Mouse (Mus musculus): ENCODE results near the gene Gltp. TPM values are rescaled to one million over a fixed set of nuclear protein-coding genes. Genes with fewer than 3 reads are reported as not detected.

Gene Gltp
- polyA plus RNA-seq, 1 experiment from 2014 or later = 30.4 TPM

- no peak overlapping the region for H3K4me2 ChIP-seq (ENCODE audit: low read length)
- ATAC-seq (ENCODE audit: low FRiP score, low TSS enrichment) (no peak), DNase-seq (no peak)
- no peak overlapping the region for H3K4me3 ChIP-seq (replicated peaks; ENCODE audit: low read depth, low read length)
- H3K36me3 ChIP-seq (ENCODE audit: control insufficient read depth, insufficient read depth, low read length) = peaks cover 35% of the 10 kb centered on the region
- no peak overlapping the region for H3K9ac ChIP-seq (replicated peaks; ENCODE audit: low read length)
- 0 out of 2 replicates have a peak, but pooled peaks cover 5% of the 10 kb centered on the region for H3K4me1 ChIP-seq (ENCODE audit: control insufficient read depth, insufficient read depth, low read length)
- WGBS = 95% methylated on average over 21 of the region's 21 CpGs
- no peaks in the 10 kb centered on the region for H3K9me3 ChIP-seq (ENCODE audit: control insufficient read depth, low read length)
- H3K27ac ChIP-seq (replicated peaks; ENCODE audit: low read depth, low read length) = no peak overlapping the region
- no peaks in the 10 kb centered on the region for H3K27me3 ChIP-seq (ENCODE audit: control insufficient read depth, insufficient read depth, low read length)
Measured at GRCm38 (mm10) chr5:114709357-114709756, 18.6 kb upstream of the Gltp start.

DNA sequence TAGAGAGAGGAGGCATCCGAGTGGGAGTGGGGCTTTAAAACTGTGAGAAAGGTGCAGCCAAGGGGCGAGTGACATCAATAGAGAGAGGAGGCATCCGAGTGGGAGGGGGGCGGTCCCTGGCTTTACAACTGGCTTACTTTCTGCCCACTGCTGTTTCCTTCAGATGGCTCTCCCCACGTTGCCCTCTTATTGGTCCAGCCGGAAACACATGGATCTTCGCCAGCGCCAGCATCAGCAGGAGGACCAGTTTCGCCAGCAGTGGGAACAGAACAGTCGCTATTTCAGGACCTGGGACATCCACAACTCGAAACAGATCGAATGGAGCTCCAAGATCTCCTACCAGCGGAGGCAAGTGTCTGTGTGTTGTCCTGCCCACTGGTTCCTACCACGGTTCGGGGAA is 17.7 kb upstream of the Gltp start:
- Histone ChIP-seq H3K4me2 (ENCODE audit: low read length) (peak overlapping the region; percentile 71), H3K9me3 (ENCODE audit: control insufficient read depth, low read length) (no peaks in the 10 kb centered on the region), H3K27me3 (ENCODE audit: control insufficient read depth, insufficient read depth, low read length) (no peaks in the 10 kb centered on the region), H3K36me3 (ENCODE audit: control insufficient read depth, insufficient read depth, low read length) (peaks cover 26% of the 10 kb centered on the region), H3K9ac (replicated peaks; ENCODE audit: low read length) (peak overlapping the region; percentile 73), H3K4me3 (replicated peaks; ENCODE audit: low read depth, low read length) (peak overlapping the region; percentile 81), H3K4me1 (ENCODE audit: control insufficient read depth, insufficient read depth, low read length) (0 out of 2 replicates have a peak, but pooled peaks cover 5% of the 10 kb centered on the region), H3K27ac (replicated peaks; ENCODE audit: low read depth, low read length) (no peak overlapping the region)
- DNase-seq = no peak
- ATAC-seq (ENCODE audit: low FRiP score, low TSS enrichment) = no peak
- WGBS = 58% methylated on average over 15 of the region's 15 CpGs

- peak within 1 kb of the TSS; percentile 73 for H3K9ac ChIP-seq (replicated peaks; ENCODE audit: low read length)
- WGBS = 4% methylated on average over 48 of the region's 49 CpGs
- H3K9me3 ChIP-seq (ENCODE audit: control insufficient read depth, low read length) = no peaks in the 10 kb centered on the region
- H3K27ac ChIP-seq (replicated peaks; ENCODE audit: low read depth, low read length) = no peak within 1 kb of the TSS
- DNase-seq = peak; percentile 97
- H3K36me3 ChIP-seq (ENCODE audit: control insufficient read depth, insufficient read depth, low read length) = peaks cover 16% of the 10 kb centered on the region
- no peaks in the 10 kb centered on the region for H3K27me3 ChIP-seq (ENCODE audit: control insufficient read depth, insufficient read depth, low read length)
- 0 out of 2 replicates have a peak, but pooled peaks cover 5% of the 10 kb centered on the region for H3K4me1 ChIP-seq (ENCODE audit: control insufficient read depth, insufficient read depth, low read length)
- peak within 1 kb of the TSS; percentile 81 for H3K4me3 ChIP-seq (replicated peaks; ENCODE audit: low read depth, low read length)
- peak within 1 kb of the TSS; percentile 71 for H3K4me2 ChIP-seq (ENCODE audit: low read length)
- peak; percentile 79 for ATAC-seq (ENCODE audit: low FRiP score, low TSS enrichment)
Measured at GRCm38 (mm10) chr5:114707265-114708068, 16.7 kb upstream of the Gltp start, which contains the start of gene Tchp. Tchp (plus strand) TSS chr5:114707760.

DNA sequence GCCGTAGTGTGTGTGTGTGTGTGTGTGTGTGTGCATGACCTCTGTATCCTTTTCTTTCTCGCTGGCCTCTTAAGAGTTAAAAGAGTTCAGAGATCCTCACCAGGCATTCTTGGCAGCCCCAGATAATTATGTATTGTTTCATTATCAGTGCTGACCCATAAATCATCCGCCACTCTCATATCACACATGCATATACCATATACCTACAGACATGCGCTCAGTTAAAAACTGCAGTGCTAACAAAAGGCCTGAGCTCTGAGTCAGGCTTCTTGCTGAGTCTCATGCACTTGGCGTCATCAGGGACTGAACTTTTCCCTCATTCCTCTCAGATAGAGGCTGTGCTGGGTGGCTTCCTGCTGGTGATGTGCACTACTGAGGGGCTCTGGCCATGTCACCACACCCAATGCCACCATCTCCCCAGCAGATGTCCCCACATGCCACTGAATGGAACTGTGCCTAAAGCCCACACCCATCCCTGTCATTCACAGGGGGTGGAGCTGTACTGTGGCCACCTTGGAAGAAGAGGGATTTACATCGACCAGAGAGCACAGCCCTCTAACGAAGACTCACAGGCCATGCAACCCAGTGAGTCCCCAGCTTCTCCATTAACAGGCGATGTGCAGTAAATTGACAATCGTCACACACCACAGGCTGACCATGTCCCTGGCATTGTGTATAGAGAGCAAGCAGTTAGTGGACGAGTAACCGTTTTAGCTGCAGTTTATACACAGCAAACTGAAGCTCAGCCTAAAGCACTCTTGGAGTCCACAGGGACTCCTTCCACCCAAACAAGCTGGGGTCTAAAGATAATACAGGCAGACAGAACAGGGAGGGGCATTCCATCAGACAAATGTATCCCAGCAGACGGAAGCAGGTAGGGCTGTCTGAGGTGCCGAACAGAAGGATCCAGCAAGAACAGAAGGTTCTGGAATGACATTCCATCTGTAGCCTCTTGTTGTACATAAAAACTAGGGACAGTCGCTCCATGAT is 11.9 kb upstream of the Gltp start:
- no peaks in the 10 kb centered on the region for H3K36me3 ChIP-seq (ENCODE audit: control insufficient read depth, insufficient read depth, low read length)
- H3K4me2 ChIP-seq (ENCODE audit: low read length) = no peak overlapping the region
- no peak overlapping the region for H3K27ac ChIP-seq (replicated peaks; ENCODE audit: low read depth, low read length)
- DNase-seq (peak; percentile 50), ATAC-seq (ENCODE audit: low FRiP score, low TSS enrichment) (no peak)
- 65% methylated on average over 14 of the region's 14 CpGs for WGBS
- H3K4me1 ChIP-seq (ENCODE audit: control insufficient read depth, insufficient read depth, low read length) = no peaks in the 10 kb centered on the region
- H3K27me3 ChIP-seq (ENCODE audit: control insufficient read depth, insufficient read depth, low read length) = no peaks in the 10 kb centered on the region
- H3K9me3 ChIP-seq (ENCODE audit: control insufficient read depth, low read length) = no peaks in the 10 kb centered on the region
- H3K4me3 ChIP-seq (replicated peaks; ENCODE audit: low read depth, low read length) = no peak overlapping the region
- no peak overlapping the region for H3K9ac ChIP-seq (replicated peaks; ENCODE audit: low read length)

GRCm38 (mm10) chr5:114699015-114699414 is 8.2 kb upstream of the Gltp start:
- no peak overlapping the region for H3K4me3 ChIP-seq (replicated peaks; ENCODE audit: low read depth, low read length)
- DNase-seq = no peak
- H3K36me3 ChIP-seq (ENCODE audit: control insufficient read depth, insufficient read depth, low read length) = no peaks in the 10 kb centered on the region
- H3K27me3 ChIP-seq (ENCODE audit: control insufficient read depth, insufficient read depth, low read length) = no peaks in the 10 kb centered on the region
- no peak overlapping the region for H3K9ac ChIP-seq (replicated peaks; ENCODE audit: low read length)
- H3K27ac ChIP-seq (replicated peaks; ENCODE audit: low read depth, low read length) = no peak overlapping the region
- H3K4me2 ChIP-seq (ENCODE audit: low read length) = no peak overlapping the region
- 78% methylated on average over 7 of the region's 7 CpGs for WGBS
- no peaks in the 10 kb centered on the region for H3K4me1 ChIP-seq (ENCODE audit: control insufficient read depth, insufficient read depth, low read length)
- no peak for ATAC-seq (ENCODE audit: low FRiP score, low TSS enrichment)
- no peaks in the 10 kb centered on the region for H3K9me3 ChIP-seq (ENCODE audit: control insufficient read depth, low read length)

DNA sequence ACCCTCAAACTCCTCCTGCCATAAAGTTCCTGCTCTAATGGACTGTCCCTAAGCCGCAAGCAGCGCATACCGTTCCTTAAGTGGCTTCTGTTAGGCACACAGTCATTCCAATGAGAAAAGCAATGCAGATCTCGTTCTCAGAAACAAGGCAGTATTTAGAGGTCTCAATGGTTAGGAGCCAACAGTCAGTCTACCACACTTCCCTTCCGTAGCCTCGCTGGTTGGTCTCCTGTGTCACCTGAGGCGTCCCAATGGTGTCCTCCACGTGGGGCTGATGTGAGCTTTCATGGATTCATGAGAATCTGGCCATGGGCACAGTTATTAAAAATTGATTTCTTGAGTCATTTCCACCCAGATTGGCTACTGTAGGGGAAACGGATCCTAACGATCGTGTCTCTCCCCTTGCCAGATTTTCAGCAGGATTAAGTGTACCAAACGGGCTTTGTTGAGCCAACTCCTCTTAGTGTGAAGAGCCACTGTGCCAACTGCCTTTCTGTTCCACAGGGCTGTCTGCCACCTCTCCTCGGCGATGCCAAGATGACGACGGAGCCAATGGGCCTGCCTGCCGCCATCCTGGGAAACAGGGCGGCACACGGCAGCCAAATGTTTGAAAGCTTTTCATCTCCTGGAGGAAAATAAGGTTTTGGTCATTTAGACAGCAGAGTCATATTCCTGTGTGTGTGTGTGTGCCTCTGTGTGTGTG is 7.4 kb upstream of the Gltp start:
- H3K9me3 ChIP-seq (ENCODE audit: control insufficient read depth, low read length) = no peaks in the 10 kb centered on the region
- no peak overlapping the region for H3K4me3 ChIP-seq (replicated peaks; ENCODE audit: low read depth, low read length)
- 85% methylated on average over 19 of the region's 19 CpGs for WGBS
- H3K4me1 ChIP-seq (ENCODE audit: control insufficient read depth, insufficient read depth, low read length) = no peaks in the 10 kb centered on the region
- H3K4me2 ChIP-seq (ENCODE audit: low read length) = no peak overlapping the region
- no peak for ATAC-seq (ENCODE audit: low FRiP score, low TSS enrichment)
- no peak overlapping the region for H3K9ac ChIP-seq (replicated peaks; ENCODE audit: low read length)
- DNase-seq = peak; percentile 44
- H3K36me3 ChIP-seq (ENCODE audit: control insufficient read depth, insufficient read depth, low read length) = no peaks in the 10 kb centered on the region
- no peak overlapping the region for H3K27ac ChIP-seq (replicated peaks; ENCODE audit: low read depth, low read length)
- no peaks in the 10 kb centered on the region for H3K27me3 ChIP-seq (ENCODE audit: control insufficient read depth, insufficient read depth, low read length)

DNA sequence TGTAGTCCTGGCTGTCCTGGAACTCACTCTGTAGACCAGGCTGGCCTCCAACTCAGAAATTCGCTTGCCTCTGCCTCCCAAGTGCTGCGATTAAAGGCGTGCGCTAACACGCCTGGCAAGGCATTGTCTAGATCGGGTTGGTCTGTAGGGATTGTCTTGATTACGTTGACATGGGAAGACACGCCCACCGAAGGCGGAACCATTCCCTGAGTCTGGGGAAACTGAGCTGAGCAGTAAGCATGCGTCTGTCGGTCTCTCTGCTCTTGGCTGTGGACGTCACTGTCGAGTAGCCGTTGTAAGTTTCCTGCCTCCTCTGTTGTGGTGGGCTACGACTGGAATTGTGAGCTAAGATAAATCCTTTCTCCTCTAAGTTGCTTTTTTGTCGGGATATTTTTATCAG is 6.2 kb upstream of the Gltp start:
- no peak overlapping the region for H3K27ac ChIP-seq (replicated peaks; ENCODE audit: low read depth, low read length)
- no peak overlapping the region for H3K4me2 ChIP-seq (ENCODE audit: low read length)
- no peaks in the 10 kb centered on the region for H3K9me3 ChIP-seq (ENCODE audit: control insufficient read depth, low read length)
- ATAC-seq (ENCODE audit: low FRiP score, low TSS enrichment) (no peak), DNase-seq (no peak)
- no peak overlapping the region for H3K4me3 ChIP-seq (replicated peaks; ENCODE audit: low read depth, low read length)
- H3K36me3 ChIP-seq (ENCODE audit: control insufficient read depth, insufficient read depth, low read length) = no peaks in the 10 kb centered on the region
- H3K9ac ChIP-seq (replicated peaks; ENCODE audit: low read length) = no peak overlapping the region
- H3K4me1 ChIP-seq (ENCODE audit: control insufficient read depth, insufficient read depth, low read length) = no peaks in the 10 kb centered on the region
- 85% methylated on average over 17 of the region's 17 CpGs for WGBS
- H3K27me3 ChIP-seq (ENCODE audit: control insufficient read depth, insufficient read depth, low read length) = no peaks in the 10 kb centered on the region

DNA sequence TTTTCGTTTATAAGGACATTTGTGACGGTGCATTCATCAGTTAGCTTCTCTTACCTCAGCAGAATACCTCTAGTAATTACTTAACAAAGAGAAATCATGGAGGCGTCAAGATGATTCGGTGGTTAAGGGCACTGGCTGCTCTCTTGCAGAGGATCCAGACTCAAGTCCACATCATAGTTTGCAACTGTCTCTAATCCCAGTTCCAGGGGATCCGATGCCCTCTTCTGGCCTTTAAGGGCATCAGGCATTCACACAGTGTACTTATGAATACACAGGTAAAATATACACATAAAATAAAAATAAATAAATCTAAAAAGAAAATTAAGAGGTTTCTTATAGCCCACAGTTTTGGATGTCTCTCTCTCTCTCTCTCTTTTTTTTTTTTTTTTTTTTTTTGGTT is 5.0 kb upstream of the Gltp start:
- Histone ChIP-seq H3K9me3 (ENCODE audit: control insufficient read depth, low read length) (no peaks in the 10 kb centered on the region), H3K27me3 (ENCODE audit: control insufficient read depth, insufficient read depth, low read length) (no peaks in the 10 kb centered on the region), H3K9ac (replicated peaks; ENCODE audit: low read length) (no peak overlapping the region), H3K4me3 (replicated peaks; ENCODE audit: low read depth, low read length) (no peak overlapping the region), H3K4me1 (ENCODE audit: control insufficient read depth, insufficient read depth, low read length) (peaks cover 3% of the 10 kb centered on the region; the same call in 1 of the 2 replicates), H3K36me3 (ENCODE audit: control insufficient read depth, insufficient read depth, low read length) (no peaks in the 10 kb centered on the region), H3K4me2 (ENCODE audit: low read length) (no peak overlapping the region), H3K27ac (replicated peaks; ENCODE audit: low read depth, low read length) (no peak overlapping the region)
- WGBS = 76% methylated on average over 5 of the region's 5 CpGs
- DNase-seq (no peak), ATAC-seq (ENCODE audit: low FRiP score, low TSS enrichment) (no peak)
